Mouse (Mus musculus) adrenal gland (tissue): ENCODE data around the gene Cmya5.

ENCODE experiments used
- intact Hi-C: fragments of 180-260 bp; cut with DNase I; formaldehyde crosslinking; loops from one replicate; pipeline ENCODE4 v1.15.1; 2025

Gene Cmya5

GRCm38 (mm10) chr13:93069481-93069880 lies 75.0 kb downstream of the Cmya5 start:
- intact Hi-C loops: loop anchor here (2.0 to 10.0 kb wide), 2 partner anchors 83 to 205 kb away; no protein-coding TSS in a partner anchor

DNA sequence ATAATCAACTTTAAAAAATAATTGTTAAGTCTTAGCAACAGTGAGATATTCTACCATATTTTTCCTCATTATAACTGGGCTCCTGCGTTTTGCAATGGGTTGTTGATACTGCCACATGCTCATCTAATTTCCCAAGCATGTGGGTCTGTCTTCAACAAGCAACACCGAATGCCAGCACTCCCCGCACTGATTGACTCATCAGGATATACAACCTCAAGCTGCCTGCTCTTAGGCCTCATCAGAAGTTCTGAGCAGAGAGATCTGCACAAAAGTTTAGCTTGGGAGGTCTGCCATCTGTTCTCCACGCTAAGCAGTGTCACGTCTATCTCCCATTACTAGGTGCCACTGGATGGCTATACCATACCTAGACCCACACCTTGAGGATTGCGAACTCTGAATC lies 76.2 kb downstream of the Cmya5 start:
- intact Hi-C loops: loop anchor here (2.0 to 10.0 kb wide), 2 partner anchors 82 to 204 kb away; no protein-coding TSS in a partner anchor

GRCm38 (mm10) chr13:93062860-93063636 lies 81.5 kb downstream of the Cmya5 start:
- intact Hi-C loops: loop anchor here (10.0 kb wide), 1 partner anchor 198 kb away; no protein-coding TSS in a partner anchor

- intact Hi-C loops: loop anchor here (10.0 kb wide), 1 partner anchor 197 kb away; no protein-coding TSS in a partner anchor
Measured at GRCm38 (mm10) chr13:93061311-93061710, 83.2 kb downstream of the Cmya5 start.

DNA sequence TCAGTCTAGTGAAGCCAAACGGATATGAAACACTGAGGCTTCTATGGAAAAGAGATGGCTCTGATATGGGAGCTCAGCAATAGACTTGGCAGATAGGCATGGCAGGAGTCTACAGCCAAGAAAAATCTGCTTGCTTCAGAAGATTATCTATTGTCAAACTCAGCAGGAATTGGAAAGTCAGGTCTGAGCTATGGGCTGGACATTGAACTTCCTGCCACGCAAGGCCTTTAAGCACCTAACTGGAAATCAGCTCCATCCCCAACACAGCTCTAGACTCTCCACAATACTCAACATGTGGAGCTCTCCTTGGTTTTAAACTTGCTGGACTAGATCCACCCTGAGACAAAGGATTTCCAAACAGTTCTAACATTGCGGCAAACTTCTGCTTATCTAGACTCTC lies 84.1 kb downstream of the Cmya5 start:
- intact Hi-C loops: loop anchor here (10.0 kb wide), 1 partner anchor 196 kb away; no protein-coding TSS in a partner anchor

DNA sequence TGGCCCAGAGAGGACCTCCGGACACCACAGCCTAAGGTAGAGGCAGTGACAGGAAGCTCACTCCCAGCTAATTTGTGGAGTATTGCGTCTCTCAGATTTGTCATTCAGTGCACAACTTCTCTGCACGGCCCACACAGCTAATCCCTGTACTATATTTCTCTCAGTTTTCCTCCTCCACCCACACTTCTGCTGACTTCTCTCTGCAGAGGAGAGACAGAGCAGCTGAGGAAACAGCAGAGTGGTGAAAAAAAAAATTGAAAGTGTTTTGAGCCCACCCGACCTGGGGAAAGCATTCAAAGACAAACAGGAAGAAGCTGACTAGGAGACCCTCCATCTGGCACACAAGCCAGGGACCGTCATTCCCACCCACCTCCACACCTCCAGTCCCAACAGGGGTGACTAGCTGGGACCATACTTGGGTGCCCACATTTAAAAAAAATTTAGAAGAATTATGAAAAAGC lies 85.9 kb downstream of the Cmya5 start:
- intact Hi-C loops: no loop called here

DNA sequence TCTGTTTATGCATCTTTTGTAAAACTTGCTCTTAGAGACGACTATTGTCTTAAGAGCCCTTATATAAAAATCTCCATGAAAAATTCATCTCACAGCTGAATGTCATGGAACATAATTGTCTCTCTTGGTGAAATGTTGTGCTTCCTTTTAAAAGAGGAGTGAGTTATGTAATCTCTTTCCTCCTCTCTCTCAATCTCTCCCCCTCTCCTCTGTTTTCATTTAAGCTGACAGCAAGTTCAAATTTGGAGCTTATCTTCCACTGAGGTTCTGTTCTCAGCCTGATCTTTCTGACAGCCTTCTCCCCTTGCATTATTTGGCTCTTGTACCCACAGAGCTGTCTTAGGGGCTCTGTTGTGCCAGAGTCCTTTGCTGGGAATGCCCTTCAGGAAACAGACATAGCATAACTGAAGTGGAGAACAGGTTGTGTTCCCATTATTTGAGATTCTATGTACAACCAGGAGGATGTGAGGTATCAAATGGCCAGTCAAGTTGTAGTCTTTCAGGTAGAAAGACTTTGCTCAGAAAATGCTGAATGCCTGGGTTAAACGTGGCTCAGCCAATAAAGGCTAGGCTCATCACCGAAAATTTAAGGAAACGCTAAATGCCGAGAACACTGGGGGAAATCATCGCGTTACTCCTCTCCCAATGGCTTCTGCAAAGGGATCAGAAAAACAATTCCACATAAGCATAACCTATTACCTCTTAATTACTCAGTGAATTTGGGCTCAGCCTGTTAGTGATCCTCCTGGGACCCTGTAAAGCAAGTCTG lies 86.8 kb downstream of the Cmya5 start:
- intact Hi-C loops: no loop called here

- intact Hi-C loops: no loop called here
Measured at GRCm38 (mm10) chr13:93056091-93056490, 88.4 kb downstream of the Cmya5 start.

GRCm38 (mm10) chr13:93051483-93051882 lies 93.0 kb downstream of the Cmya5 start:
- intact Hi-C loops: no loop called here

- intact Hi-C loops: no loop called here
Measured at GRCm38 (mm10) chr13:93041021-93041420, 103.5 kb downstream of the Cmya5 start.

GRCm38 (mm10) chr13:93036218-93036617 lies 108.3 kb downstream of the Cmya5 start:
- intact Hi-C loops: no loop called here

- intact Hi-C loops: no loop called here
Measured at GRCm38 (mm10) chr13:93029337-93029736, 115.2 kb downstream of the Cmya5 start.

- intact Hi-C loops: no loop called here
Measured at GRCm38 (mm10) chr13:93024837-93025236, 119.7 kb downstream of the Cmya5 start.

DNA sequence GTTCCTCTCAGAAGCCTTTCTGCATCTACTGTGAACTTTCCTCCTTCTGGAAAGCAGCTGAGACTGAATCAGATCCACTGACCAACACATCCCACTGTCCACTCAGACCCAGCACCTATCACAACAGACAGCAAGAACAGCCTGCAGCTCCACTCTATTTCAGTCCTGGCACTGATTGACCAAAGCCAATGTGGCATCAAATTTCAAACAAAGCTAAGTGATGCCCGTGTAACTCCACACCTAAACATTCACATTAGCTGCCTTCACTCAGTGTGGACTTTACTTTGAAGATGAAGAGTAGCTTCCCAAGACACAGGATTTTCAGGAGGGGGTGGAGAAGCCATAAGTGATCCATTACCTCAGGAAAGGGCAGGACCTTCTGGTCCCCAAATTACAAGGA lies 122.4 kb downstream of the Cmya5 start:
- intact Hi-C loops: no loop called here

DNA sequence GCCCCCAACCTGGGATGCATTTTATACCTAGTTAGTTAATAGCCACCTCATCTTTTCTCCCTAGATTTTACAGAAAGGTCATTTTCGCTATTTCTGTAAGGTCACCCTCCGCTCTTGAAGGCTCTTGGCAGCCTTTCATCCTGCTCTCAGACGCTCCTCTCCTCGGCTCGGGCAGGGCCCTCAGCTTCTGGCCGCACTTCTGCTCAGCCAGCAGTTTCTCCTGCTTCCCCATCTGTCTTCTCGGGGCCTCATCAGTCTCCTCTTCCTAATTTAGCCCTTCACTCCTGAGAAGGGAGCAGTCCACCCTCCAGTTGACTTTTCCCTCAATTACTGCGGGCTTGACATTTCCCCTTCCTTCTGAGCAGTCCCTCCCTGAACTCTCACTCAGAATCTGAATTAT lies 131.6 kb downstream of the Cmya5 start:
- intact Hi-C loops: no loop called here

GRCm38 (mm10) chr13:93011315-93011714 lies 133.2 kb downstream of the Cmya5 start:
- intact Hi-C loops: no loop called here

GRCm38 (mm10) chr13:93010524-93010923 lies 134.0 kb downstream of the Cmya5 start:
- intact Hi-C loops: no loop called here

DNA sequence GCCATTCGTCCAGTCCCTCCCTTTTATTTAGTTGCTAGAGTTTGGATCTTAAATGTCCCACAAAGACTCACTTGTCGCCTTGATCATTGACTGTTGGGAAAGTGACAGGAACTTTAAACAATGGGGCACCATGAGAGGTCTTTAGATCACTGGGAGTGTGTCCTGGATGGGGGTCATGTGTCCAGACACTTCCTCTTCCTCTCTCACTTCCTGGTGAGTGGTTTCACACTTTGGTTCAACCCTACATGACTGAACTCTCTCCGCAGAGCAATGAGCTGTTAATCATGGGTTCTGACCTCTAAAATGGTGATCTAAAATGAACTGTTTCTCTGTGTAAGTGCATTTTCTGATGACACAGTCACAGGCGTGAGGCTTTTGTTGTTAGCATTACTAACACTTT lies 137.4 kb downstream of the Cmya5 start:
- intact Hi-C loops: no loop called here

- intact Hi-C loops: no loop called here
Measured at GRCm38 (mm10) chr13:93006347-93006746, 138.2 kb downstream of the Cmya5 start.

DNA sequence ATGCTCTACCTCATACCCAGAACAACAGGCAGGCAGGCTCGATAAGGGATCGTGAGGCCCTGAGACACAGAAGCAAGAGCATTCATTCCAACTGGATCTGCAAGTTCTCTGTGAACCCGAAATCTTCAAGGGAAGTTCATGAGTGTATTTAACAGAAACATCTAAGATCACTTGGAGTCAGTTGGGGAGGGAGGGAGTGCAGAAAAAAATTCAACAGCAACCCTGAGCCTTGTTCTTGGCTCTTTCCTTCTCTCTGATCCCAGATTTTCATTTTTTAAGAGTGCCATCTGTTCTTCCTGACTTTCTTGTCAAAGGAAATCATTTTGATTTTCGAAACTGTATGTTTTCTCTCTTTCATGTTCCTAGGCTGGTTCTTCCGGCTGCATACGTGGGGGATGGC lies 140.5 kb downstream of the Cmya5 start:
- intact Hi-C loops: no loop called here

DNA sequence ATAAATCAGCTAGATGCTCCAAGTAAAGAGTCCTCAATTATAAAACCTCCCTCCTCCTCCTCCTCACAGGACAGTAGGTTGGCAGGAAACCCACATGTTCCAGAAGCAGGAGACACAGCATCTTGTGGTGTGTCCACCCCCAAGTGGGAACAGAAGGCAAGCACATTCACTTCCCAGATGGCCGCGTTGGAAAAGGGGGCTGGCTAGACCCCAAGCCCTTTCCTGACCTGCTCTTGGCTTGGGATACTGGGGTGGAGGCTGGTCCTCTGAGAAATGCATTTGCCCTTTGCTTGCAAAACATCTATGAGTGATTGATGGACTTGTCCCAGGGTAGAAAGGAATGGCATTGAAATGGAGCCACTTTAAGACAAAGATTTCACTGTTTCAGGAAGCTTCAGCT lies 142.1 kb downstream of the Cmya5 start:
- intact Hi-C loops: loop anchor here (2.0 kb wide), 1 partner anchor 126 kb away; no protein-coding TSS in a partner anchor
